Mouse (Mus musculus) liver, embryonic 16.5 days (tissue): ENCODE measurements at regions not wholly inside any gene's neighbourhood (a gene's known extent, or its start where the extent isn't known, plus 50 kb on each side); places are given as distances from the start of the nearest gene placed in this dataset.
A peak's percentile ranks its signal among the peaks of the same experiment; 100 is the strongest.

Source experiments
- ATAC-seq: fragments of 200-750 bp; cut with Nextera tagmentation; 2 replicates; pipeline ENCODE4 v1.8.0; 2017; ENCODE audit warnings: low read depth, mild to moderate bottlenecking, moderate number of reproducible peaks, moderate library complexity
- H3K27ac ChIP-seq: fragments of 300-500 bp; sonication (generic); 2 replicates; pipeline ENCODE4 v1.5.1; 2014; ENCODE audit warnings: mild to moderate bottlenecking, low read length
- H3K27me3 ChIP-seq: fragments of 300-500 bp; sonication (generic); 2 replicates; pipeline ENCODE4 v1.6.1; 2014; ENCODE audit warnings: low read depth, low read length, mixed read lengths; ENCODE audit not compliant: control insufficient read depth, insufficient read depth
- H3K36me3 ChIP-seq: fragments of 300-500 bp; sonication (generic); 2 replicates; pipeline ENCODE4 v1.6.1; 2014; ENCODE audit warnings: mild to moderate bottlenecking; ENCODE audit not compliant: control insufficient read depth, insufficient read depth
- H3K4me1 ChIP-seq: fragments of 300-500 bp; sonication (generic); 2 replicates; pipeline ENCODE4 v1.6.1; 2014; ENCODE audit warnings: low read depth, low read length, mixed read lengths; ENCODE audit not compliant: control insufficient read depth
- H3K4me2 ChIP-seq: fragments of 300-500 bp; sonication (generic); 2 replicates; pipeline ENCODE4 v1.6.1; 2014; ENCODE audit warnings: low read depth, low read length, mixed read lengths
- H3K4me3 ChIP-seq: fragments of 300-500 bp; sonication (generic); 2 replicates; pipeline ENCODE4 v1.5.1; 2014; ENCODE audit warnings: low read depth, mild to moderate bottlenecking, low read length
- H3K9ac ChIP-seq: fragments of 300-500 bp; sonication (generic); 2 replicates; pipeline ENCODE4 v1.6.1; 2014; ENCODE audit warnings: low read depth, low read length
- H3K9me3 ChIP-seq: fragments of 300-500 bp; sonication (generic); replicated peaks from 2 replicates; pipeline ENCODE4 v1.6.1; 2016; ENCODE audit warnings: low read length; ENCODE audit not compliant: control insufficient read depth
- WGBS: fragments of 180-500 bp; shearing (Covaris S2); extraction: QIAGEN DNeasy Blood & Tissue Kit; methylation state at CpG from one replicate; pipeline ENCODE4 v1.1.7; 2014; ENCODE audit not compliant: insufficient replicate concordance; 5-methylcytosine and 5-hydroxymethylcytosine counted together

DNA sequence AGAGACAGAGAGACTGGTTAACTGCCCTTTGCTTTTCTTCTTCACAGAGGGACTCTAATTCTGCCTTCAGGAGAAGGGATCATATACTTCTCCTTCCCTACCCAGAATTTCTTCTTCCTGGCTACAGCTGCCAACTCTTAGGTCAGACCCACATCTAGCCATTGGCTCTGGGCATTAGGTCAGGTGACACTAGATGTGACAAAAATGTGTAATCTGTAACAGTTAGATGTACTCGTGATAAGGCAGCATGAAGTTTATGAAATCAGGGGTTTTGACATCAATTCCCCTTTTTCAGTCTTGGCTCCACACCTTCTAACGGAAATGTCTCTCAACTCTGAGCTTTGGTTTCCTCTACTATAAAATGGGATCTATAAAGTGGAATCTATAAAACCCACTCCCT lies 428.4 kb downstream of the Bmper start:
- H3K4me3 ChIP-seq, result no peak overlapping the region
- H3K9me3 ChIP-seq, result no peaks in the 10 kb centered on the region
- no peak overlapping the region for H3K27ac ChIP-seq
- peak; percentile 21; the same call in 1 of the 2 replicates for ATAC-seq
- 34% methylated on average over 2 of the region's 2 CpGs for WGBS
- no peak overlapping the region for H3K4me2 ChIP-seq
- no peak overlapping the region for H3K9ac ChIP-seq
- no peaks in the 10 kb centered on the region; the same call in 1 of the 2 replicates for H3K4me1 ChIP-seq
- no peaks in the 10 kb centered on the region for H3K36me3 ChIP-seq
- no peaks in the 10 kb centered on the region for H3K27me3 ChIP-seq

DNA sequence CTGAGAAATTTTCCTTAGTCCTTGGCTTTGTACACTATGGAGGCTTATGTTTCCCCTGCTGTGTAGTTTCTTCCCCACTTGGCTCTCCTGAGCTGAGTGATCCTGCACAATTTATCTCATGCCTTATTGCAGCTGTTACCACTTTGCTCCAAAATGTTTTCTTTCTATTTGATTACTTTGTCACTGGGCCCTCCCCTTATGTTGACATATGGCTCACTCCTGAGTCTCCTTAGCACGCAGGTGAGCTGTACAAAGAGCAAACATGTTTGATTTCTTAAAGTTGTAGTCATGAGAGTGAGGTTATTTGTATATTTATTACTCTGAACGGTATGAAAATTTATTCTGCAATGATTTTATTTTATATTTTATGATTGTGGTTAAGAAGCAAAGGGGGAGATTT lies 430.2 kb downstream of the Bmper start:
- Histone ChIP-seq H3K4me2 (no peak overlapping the region), H3K27ac (no peak overlapping the region)
- 48% methylated on average over 2 of the region's 2 CpGs for WGBS

GRCm38 (mm10) chr9:23654777-23655176 lies 431.9 kb downstream of the Bmper start:
- H3K9me3 ChIP-seq, result no peaks in the 10 kb centered on the region
- H3K4me1 ChIP-seq, result no peaks in the 10 kb centered on the region; the same call in 1 of the 2 replicates
- H3K9ac ChIP-seq, result no peak overlapping the region
- ATAC-seq, result no peak
- WGBS, result 30% methylated on average over 1 of the region's 1 CpGs
- H3K27ac ChIP-seq, result no peak overlapping the region
- H3K4me3 ChIP-seq, result no peak overlapping the region
- H3K36me3 ChIP-seq, result no peaks in the 10 kb centered on the region
- H3K27me3 ChIP-seq, result no peaks in the 10 kb centered on the region
- no peak overlapping the region for H3K4me2 ChIP-seq

More for the DNA sequence above, 430.2 kb downstream of the Bmper start:
- H3K27me3 ChIP-seq, result no peaks in the 10 kb centered on the region
- no peak overlapping the region for H3K9ac ChIP-seq
- no peaks in the 10 kb centered on the region for H3K36me3 ChIP-seq
- ATAC-seq, result no peak
- no peak overlapping the region for H3K4me3 ChIP-seq
- no peaks in the 10 kb centered on the region for H3K9me3 ChIP-seq
- no peaks in the 10 kb centered on the region; the same call in 1 of the 2 replicates for H3K4me1 ChIP-seq

- Histone ChIP-seq H3K4me3 (no peak overlapping the region), H3K4me2 (no peak overlapping the region), H3K27me3 (no peaks in the 10 kb centered on the region), H3K9ac (no peak overlapping the region), H3K4me1 (no peaks in the 10 kb centered on the region), H3K27ac (no peak overlapping the region), H3K36me3 (no peaks in the 10 kb centered on the region), H3K9me3 (no peaks in the 10 kb centered on the region)
- no peak for ATAC-seq
Measured at GRCm38 (mm10) chr9:23665960-23666359, 431.8 kb upstream of the Npsr1 start.

- Histone ChIP-seq H3K9ac (no peak overlapping the region), H3K27ac (no peak overlapping the region), H3K36me3 (no peaks in the 10 kb centered on the region), H3K9me3 (no peaks in the 10 kb centered on the region), H3K27me3 (no peaks in the 10 kb centered on the region), H3K4me2 (no peak overlapping the region), H3K4me1 (no peaks in the 10 kb centered on the region), H3K4me3 (no peak overlapping the region)
- ATAC-seq, result no peak; the same call in 1 of the 2 replicates
- WGBS, result 36% methylated on average over 4 of the region's 4 CpGs
Measured at GRCm38 (mm10) chr9:23669230-23669629, 428.6 kb upstream of the Npsr1 start.

- no peak overlapping the region for H3K27ac ChIP-seq
- H3K27me3 ChIP-seq, result no peaks in the 10 kb centered on the region
- 0 out of 2 replicates have a peak overlapping the region, but pooled peaks have one; percentile 17 for H3K4me2 ChIP-seq
- no peak overlapping the region for H3K9ac ChIP-seq
- peak; percentile 41; the same call in 1 of the 2 replicates for ATAC-seq
- 14% methylated on average over 5 of the region's 5 CpGs for WGBS
- no peaks in the 10 kb centered on the region for H3K36me3 ChIP-seq
- no peaks in the 10 kb centered on the region for H3K9me3 ChIP-seq
- H3K4me3 ChIP-seq, result no peak overlapping the region
- H3K4me1 ChIP-seq, result no peaks in the 10 kb centered on the region
Measured at GRCm38 (mm10) chr9:23670642-23671041, 427.2 kb upstream of the Npsr1 start.

DNA sequence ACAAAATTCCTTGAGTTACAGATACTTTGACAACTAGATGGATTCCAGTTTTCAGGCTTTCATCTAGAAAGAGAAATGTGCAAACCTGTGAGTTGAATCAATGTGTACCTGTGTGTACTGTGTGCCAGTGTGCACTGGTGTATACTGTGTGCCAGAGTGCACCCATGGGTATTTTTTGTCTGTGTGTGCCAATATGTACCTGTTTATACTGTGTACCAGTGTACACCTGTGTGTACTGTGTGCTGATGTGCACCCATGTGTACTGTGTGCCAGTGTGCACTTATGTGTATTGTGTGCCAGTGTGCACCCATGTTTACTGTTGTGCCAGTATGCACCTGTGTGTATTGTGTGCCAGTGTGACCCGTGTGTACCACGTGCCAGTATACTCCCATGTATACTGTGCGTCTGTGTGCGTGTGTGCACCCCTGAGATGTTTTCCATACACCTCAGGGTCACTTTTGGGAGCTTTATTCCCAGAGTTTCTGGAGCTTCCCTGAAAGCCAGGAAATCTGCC lies 424.4 kb upstream of the Npsr1 start:
- H3K4me3 ChIP-seq, result no peak overlapping the region
- H3K36me3 ChIP-seq, result no peaks in the 10 kb centered on the region
- no peak overlapping the region for H3K27ac ChIP-seq
- ATAC-seq, result no peak
- 69% methylated on average over 4 of the region's 4 CpGs for WGBS
- H3K9me3 ChIP-seq, result no peaks in the 10 kb centered on the region
- no peaks in the 10 kb centered on the region for H3K27me3 ChIP-seq
- no peaks in the 10 kb centered on the region for H3K4me1 ChIP-seq
- H3K4me2 ChIP-seq, result no peak overlapping the region
- no peak overlapping the region for H3K9ac ChIP-seq

DNA sequence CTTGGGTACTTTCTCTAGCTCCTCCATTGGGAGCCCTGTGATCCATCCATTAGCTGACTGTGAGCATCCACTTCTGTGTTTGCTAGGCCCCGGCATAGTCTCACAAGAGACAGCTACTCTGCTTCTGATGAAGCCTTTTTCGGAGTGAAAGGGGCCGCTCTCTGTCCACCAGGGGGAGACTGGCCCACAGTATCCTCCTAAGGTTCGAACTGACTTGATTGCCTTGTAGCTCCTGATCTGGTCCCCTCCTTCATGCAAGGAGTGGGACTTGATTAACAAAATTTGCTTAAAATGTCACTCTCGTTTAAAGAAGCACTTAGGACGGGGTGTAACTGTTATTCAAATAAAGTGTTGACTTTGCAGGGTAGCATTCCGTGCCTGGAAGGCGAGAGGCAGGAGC lies 423.0 kb upstream of the Npsr1 start:
- Histone ChIP-seq H3K9ac (no peak overlapping the region), H3K27ac (no peak overlapping the region), H3K9me3 (no peaks in the 10 kb centered on the region), H3K27me3 (no peaks in the 10 kb centered on the region), H3K4me3 (no peak overlapping the region), H3K4me1 (no peaks in the 10 kb centered on the region), H3K4me2 (no peak overlapping the region), H3K36me3 (no peaks in the 10 kb centered on the region)
- ATAC-seq, result no peak
- 40% methylated on average over 8 of the region's 8 CpGs for WGBS

GRCm38 (mm10) chr9:23689456-23689855 lies 408.3 kb upstream of the Npsr1 start:
- no peak overlapping the region for H3K27ac ChIP-seq
- H3K36me3 ChIP-seq, result no peaks in the 10 kb centered on the region
- no peak overlapping the region for H3K9ac ChIP-seq
- H3K4me3 ChIP-seq, result no peak overlapping the region
- ATAC-seq, result no peak
- no peaks in the 10 kb centered on the region for H3K27me3 ChIP-seq
- no peak overlapping the region for H3K4me2 ChIP-seq
- no peaks in the 10 kb centered on the region for H3K4me1 ChIP-seq
- H3K9me3 ChIP-seq, result no peaks in the 10 kb centered on the region
